Mouse (Mus musculus) right cerebral cortex, adult 18-20 months (tissue): ENCODE measurements around the gene Hnrnpll.

Source experiments
- DNase-seq: peaks from one replicate; pipeline ENCODE4 v3.0.0; 2022; ENCODE audit warnings: mixed read lengths

Gene Hnrnpll

GRCm38 (mm10) chr17:79995091-79995691 lies 66.9 kb downstream of the Hnrnpll start:
- DNase-seq, result no peak

DNA sequence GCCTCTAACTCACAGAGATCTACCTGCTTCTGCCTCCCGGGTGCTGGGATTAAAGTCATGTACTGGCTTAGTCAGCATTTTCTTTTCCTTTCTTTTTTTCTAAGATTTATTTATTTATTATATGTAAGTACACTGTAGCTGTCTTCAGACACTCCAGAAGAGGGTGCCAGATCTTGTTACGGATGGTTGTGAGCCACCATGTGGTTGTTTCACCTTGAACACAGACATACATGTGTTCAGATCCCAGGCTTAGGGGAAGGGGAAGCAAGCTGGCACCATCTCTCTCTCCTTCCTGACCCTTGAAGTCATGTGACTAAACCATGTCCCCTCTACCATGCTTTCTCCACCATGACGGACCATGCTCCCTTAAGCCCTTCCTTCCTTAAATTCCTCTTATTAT lies 70.0 kb downstream of the Hnrnpll start:
- DNase-seq, result no peak

DNA sequence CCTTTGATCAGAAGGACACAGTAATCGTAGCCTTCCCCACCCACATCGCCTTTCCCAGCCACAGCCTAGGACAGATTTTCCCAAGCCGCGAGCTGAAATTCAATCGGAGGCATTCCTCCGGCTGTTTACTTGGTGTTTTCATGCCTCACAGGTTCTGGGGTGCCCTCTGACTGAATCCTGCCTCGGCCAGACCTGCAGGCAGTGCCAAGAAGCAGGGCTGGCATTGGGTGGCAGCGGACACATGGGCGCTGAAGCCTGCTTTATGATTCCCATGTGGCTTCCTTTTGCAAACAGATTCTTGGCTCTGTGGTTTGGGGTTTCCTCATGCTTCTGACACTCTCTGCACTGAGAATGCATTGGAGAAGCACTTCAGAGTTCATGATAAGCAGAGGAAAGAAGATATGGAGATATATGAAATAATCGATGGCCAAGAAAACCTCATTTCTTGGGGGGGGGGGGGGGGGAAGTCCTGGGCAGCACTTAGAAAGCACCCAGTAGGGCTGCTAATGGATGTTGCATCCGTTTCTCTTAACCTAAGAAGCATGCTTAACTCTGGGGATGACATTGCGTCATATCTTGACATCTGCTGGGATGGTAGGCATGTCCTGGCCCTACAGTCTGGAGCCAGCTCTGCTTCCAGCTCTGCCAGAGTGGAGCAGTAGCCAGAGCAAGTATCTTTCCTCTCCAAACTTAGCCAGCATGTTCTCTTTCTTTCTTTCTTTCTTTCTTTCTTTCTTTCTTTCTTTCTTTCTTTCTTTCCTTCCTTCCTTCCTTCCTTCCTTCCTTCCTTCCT lies 70.8 kb downstream of the Hnrnpll start:
- no peak for DNase-seq

GRCm38 (mm10) chr17:79990161-79990560 lies 72.0 kb downstream of the Hnrnpll start:
- no peak for DNase-seq

DNA sequence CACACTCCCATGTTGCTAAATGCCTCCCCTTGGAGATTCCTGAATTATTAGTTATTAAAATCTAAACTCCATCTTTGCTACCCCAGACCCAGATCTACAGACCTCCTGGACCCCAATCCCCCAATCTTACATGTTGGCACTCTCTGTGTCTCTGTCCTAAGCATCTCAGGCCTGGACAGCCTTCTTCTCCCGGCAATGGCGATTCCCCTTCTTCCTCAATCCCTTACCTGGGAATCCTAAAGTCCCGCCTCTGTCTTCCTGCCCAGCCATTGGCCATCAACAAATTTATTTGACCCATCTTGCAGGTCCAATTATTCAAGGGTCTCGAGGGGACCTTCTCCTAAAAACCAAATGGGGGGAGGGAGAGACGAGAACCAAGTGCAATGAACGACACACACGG lies 77.7 kb downstream of the Hnrnpll start:
- no peak for DNase-seq

- DNase-seq, result no peak
Observed at GRCm38 (mm10) chr17:79982955-79983529, 79.1 kb downstream of the Hnrnpll start.

- no peak for DNase-seq
Observed at GRCm38 (mm10) chr17:79982548-79982947, 79.6 kb downstream of the Hnrnpll start.

GRCm38 (mm10) chr17:79981758-79982481 lies 80.2 kb downstream of the Hnrnpll start:
- DNase-seq, result no peak

- no peak for DNase-seq
Observed at GRCm38 (mm10) chr17:79981348-79981747, 80.8 kb downstream of the Hnrnpll start.

DNA sequence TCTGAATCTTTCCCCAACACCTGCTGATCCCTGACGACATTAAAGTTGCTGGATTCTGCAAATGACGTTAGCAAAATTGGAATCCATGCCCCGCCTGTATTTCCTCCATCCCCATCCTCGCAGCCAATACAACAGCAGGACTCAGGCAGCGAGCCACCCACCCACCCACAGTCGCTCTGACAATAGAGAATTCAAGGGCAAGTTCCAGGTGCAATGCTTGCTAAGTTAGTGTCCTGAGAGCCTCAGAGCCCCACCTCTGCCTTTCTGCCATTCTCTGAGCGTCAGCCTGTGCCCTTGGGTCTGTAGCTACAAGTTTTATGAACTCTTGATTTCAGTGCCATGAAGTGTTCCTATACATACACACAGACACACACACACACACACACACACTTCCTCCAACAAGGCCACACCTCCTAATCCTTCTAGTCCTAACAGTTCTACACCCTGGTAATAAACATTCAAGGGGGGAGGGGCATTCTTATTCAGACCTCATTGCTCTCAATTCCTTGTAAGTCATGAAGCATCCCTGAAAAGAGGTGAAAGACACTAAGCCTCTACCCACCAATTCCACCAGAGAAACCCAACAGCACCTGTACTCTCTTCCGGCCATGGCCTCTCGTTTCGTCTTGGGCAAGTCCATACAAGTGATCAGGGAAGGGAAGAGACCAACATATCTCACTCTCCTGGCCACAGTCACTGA lies 81.6 kb downstream of the Hnrnpll start:
- DNase-seq, result no peak
